Mouse (Mus musculus): ENCODE measurements around the gene Ipo11.

DNA sequence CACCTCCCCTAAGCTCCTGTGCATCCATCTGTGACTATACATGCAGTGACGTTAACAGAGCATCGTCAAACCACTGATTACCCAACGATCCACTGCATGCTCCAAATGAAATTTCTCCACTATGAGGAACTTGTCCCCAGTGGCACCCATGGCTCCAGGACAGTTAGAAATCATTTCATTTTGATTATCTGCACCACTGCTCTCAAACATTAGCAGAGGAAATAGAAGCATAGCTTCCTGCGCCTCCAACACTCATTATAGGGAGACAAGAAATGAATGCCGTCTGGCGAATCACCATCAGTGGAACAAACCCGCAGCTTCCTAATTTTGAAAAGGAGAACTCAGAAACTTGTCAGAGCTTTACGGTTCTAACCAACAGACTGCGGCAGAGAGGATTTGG is 123.7 kb downstream of the Ipo11 start:
- TF ChIP-seq CTCF (IDR thresholded peaks at IDR 0.05) (no peak), EP300 (IDR thresholded peaks at IDR 0.05) (no peak)

Measured in lung, postnatal 0 days (tissue).